Mouse (Mus musculus): ENCODE results near the gene Glis2.
"Not testable (repeated sequence)": the region's sequence is repeated elsewhere in the genome, so short reads cannot be mapped to it uniquely, and the experiment has no call there.

Gene Glis2

DNA sequence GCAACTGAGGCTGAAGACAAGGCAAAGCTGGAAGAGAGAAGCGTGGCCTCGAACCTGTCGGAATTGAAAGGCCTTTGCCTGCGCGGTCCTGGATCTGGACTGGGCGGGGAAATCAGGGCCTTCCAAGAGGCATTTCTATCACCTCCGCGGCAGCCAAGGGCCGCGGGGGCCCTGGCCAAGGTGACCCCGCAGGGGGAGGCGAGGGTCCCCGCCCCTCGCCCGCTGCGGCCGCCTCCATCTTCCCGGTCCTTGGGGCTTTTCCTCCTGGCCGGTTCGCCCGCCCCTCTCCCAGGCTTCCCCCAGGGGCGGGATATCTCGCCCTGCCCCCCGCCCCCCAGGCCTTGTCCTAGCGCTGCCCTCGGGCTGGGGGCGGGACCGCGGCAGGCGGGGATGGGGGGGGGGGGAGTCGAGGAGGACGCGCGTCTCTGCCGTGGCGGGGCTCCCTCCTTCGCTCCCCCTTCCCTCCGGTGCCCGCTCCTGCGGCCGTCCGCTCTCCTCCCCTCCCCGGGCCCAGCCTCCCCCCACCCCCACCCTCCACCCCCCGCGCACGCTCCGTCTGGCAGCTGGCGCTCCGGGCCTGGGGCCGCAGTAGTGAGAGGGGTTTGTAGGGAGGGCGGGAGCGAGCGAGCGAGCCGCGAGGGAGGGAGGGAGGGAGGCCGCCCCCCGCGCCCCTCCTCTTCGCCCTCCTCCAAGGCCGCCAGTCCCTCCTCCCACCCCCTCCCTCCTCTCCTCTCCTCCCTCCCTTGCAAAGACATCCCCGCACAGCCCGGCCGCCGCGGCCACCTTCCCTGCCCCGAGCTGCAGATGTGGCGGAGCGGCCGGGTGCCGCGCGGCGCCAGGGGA lies at the start of gene Glis2:
Gene Glis2 (plus strand): TSS at position 743 of the 843 bp plus-strand sequence.
- peak; percentile 59 for DNase-seq (ENCODE audit: low spot score)

DNA sequence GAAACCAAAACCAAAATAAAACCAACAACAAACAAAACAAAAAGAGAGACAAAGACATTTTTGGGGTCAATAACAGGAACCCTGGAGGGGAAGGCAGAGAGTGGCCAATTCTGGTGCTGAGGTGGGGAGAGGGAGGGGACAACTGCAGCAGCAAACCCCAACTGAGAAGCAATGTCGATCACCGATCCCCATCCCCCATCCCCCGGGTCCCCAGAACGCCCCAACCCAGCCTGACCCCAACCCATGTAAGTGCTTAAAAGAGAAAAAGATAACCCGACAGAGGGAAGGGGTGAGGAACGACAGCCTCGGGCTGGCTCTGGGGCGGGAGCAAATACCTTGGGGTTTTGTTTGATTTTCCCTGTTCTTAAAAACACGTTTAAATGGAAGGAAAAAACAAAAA lies 49.7 kb upstream of the Glis2 start:
- no peak for DNase-seq (ENCODE audit: low spot score)

DNA sequence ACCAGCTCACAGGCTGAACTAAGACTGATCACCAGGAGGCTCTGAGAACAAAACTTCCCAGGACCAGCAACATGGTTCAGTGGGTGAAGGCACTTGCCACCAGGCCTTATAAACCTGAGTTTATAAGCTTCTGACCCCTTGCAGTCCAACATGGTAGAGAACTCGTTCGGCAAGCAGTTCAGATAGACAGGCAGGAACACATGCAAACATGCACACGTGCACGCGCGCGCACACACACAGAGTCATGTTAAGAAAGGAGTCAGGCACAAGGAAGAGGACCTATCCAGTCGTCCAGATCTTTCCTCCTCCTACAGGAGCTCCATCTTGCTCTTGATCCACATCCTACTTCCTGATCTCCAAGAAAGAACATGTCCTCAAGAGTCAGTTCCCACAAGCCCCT lies 47.7 kb upstream of the Glis2 start:
- no peak for DNase-seq (ENCODE audit: low spot score)

- DNase-seq (ENCODE audit: low spot score): no peak
Measured at GRCm38 (mm10) chr16:4547611-4548010, 46.9 kb upstream of the Glis2 start.

DNA sequence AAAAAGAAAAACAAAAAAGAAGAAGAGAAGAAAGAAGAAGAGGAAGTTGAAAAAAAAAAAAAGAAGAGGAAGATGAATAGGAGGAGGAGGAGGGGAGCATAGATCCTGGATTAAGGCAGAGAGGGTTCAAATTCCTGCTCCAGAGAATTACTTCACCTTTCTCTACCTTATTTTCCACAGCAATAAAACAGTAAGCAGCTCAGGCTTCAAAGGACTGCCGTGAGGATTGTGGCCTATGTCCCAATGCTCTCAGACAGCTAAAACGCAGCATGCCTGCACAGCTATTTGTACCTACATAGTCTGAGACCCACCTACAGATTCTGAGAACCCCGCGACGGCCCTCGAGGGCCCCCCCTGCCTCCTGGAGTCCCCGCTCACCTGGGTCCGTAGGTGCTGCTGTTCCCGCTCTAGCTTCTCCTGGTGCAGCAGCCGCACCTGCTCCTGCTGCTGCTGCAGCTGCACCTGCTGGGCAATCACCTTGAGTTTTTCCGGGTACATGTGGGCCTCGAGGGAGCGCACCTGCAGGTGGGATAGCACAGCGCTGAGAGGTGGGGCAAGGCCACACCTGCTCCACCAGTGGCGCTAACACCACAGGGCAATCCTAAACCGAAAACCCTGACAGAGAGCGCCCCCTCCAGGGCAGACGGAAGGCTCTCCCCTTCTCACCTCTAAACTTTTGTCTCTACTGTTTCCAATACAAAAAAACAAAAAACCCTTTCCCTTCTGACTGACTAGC lies 45.4 kb upstream of the Glis2 start:
- DNase-seq (ENCODE audit: low spot score): no peak

DNA sequence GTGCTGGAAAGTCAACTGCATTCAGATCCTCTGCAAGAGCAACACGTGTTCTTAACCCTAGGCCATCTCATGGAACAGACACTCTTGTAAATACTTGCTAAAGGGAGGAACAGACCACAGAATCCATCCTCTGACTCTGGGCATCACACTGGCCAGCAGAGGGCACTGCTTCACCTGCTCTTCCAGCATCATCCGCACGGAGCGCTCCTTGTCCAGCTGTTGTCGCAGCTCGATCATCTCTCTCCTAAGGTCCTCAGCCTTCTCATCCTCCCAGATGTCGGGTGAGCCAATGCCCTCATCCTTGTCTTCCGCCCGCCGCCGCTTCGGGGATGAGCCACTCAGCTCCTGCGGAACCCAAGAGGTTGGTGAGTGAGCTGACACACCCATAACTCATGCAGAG lies 43.5 kb upstream of the Glis2 start:
- peak; percentile 63 for DNase-seq (ENCODE audit: low spot score)

- no peak for DNase-seq (ENCODE audit: low spot score)
Measured at GRCm38 (mm10) chr16:4551885-4552284, 42.6 kb upstream of the Glis2 start.

GRCm38 (mm10) chr16:4552829-4553550 lies 41.5 kb upstream of the Glis2 start:
- peak; percentile 47 for DNase-seq (ENCODE audit: low spot score)

DNA sequence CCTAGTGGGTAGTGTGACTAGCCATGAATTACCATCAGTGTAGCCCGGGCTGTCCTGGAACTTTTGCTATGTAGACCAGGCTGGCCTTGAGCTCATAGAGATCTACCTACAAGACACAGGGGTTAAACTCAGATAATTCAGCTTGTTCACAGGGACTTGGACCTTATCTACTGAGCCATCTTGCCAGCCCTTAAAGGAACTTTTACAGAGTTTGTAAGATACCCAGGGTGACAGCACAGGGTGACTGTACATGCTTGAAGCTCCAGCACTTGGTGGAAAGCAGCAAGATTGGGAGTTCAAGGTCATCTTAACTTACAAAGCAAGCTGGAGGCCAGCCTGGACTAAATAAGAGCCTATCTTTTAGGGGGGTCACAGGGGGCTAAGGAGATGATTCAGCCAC lies 39.0 kb upstream of the Glis2 start:
- no peak for DNase-seq (ENCODE audit: low spot score)

DNA sequence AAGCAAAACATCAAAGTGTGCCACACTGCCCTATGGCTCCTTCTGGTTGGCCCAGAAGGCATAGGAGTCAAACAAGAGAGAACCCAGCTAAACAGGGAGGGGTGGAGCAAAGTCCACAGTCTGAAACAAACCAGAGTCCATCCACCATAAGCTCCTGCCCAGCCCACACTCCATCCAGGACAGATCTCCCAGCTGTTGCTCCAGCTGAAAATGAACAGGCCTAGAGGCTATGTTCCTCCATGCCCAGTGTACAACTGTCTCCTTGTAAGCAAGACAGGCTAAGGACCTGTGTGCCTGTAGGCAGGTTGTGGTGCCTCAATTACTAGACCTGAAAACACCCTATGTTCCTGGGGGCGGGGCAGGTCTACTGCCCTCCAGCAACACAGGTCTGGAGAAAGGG lies 37.4 kb upstream of the Glis2 start:
- DNase-seq (ENCODE audit: low spot score): no peak

- peak; percentile 81 for DNase-seq (ENCODE audit: low spot score)
Measured at GRCm38 (mm10) chr16:4557949-4558348, 36.6 kb upstream of the Glis2 start.

GRCm38 (mm10) chr16:4558384-4558979 lies 36.0 kb upstream of the Glis2 start:
- peak; percentile 93 for DNase-seq (ENCODE audit: low spot score)

DNA sequence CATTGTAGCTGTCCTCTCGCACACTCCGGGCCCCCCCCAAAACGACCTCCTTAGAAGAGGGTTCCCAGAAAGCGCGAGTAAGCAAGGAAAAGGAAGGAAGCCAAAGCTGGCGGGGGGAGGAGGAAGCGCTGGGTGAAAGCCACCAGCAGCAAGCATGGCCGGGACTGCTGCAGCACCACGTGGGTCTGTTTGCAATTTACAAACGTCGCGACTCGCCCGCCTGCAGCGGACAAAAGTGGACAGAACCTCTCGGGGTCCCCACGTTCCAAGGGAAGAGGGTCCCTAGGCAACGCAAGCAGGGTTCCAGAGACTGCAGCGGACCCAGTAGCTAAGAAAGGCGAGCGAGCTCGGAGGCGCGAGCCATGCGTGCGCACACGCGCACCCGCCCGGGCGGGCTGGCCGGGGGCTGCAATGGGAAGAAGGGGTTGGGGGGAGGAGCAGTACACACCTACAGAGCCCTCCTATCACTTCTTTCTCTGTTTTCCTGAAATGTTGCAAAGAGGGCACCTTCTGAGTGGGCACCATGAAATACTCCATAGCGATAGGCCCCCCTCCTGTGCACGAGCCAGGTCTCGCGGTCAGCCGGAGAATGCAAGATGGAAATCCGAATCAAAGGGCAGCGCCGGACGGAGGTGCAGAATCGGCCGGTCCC lies 35.4 kb upstream of the Glis2 start:
- DNase-seq (ENCODE audit: low spot score): peak; percentile 80

- peak; percentile 95 for DNase-seq (ENCODE audit: low spot score)
Measured at GRCm38 (mm10) chr16:4559715-4560144, 34.8 kb upstream of the Glis2 start, which contains the start of gene Tfap4. Tfap4 (minus strand) TSS chr16:4559854.

DNA sequence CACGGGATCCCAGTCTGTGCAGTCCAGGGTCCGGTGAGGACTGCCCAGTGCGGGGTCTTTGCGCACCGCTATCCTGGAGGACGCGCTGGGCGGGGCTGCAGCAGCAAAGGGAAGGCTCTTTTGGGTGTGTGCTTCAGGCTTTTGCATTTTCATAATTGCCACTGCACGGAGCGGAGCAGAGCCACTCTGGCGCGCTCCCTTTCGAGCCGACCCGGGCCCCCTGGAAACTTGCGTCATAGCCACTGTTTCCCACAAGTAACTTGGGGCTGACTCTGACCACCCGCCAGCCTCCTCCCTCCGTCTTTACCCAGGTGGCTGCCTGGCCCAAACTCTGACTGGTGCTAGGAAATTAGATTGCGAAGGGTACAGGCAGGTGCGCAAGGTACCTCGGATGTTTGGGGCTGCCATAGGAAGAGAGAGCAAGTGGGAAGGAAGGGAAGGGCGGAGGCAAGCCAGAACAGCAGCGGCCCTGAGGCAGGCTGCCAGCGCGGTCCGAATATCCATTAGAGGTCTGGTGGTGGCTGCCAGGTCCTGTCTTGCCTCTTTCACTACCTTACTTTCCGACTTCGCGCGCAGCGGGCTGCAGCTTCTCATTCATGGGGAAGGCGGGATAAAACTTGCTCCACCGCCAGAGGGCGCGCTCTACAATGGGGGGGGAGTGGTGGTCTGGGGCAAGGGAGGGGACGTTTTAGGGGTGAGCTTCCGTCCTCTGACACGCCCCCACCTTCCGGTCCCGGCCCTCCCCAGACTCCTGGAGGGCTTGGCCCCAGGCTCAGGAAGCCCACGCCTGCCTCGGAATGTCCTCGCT lies 34.2 kb upstream of the Glis2 start:
- DNase-seq (ENCODE audit: low spot score): peak; percentile 66

GRCm38 (mm10) chr16:4567912-4568311 lies 26.6 kb upstream of the Glis2 start:
- DNase-seq (ENCODE audit: low spot score): peak; percentile 92

DNA sequence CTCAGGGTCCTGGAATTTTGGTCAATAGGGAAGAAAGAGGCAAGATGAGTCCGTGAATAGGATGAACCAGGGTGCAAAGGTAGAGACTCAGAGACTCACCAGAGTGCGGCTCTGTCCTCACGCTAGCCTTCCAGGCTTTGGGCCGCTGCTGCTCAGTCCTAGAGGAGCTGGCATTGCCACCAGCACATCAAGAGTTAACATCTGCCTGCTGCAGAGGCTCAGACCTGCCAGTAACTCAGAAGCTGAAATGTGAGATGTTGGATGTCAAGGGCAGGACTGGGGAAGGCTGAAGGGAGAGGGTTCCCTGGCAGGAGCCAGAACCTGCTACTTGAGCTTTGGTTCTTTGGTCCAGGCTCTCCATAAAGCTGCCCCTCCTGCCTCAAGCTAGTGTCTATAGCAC lies 23.8 kb upstream of the Glis2 start:
- DNase-seq (ENCODE audit: low spot score): no peak

- DNase-seq (ENCODE audit: low spot score): no peak
Measured at GRCm38 (mm10) chr16:4576038-4576437, 18.5 kb upstream of the Glis2 start.

DNA sequence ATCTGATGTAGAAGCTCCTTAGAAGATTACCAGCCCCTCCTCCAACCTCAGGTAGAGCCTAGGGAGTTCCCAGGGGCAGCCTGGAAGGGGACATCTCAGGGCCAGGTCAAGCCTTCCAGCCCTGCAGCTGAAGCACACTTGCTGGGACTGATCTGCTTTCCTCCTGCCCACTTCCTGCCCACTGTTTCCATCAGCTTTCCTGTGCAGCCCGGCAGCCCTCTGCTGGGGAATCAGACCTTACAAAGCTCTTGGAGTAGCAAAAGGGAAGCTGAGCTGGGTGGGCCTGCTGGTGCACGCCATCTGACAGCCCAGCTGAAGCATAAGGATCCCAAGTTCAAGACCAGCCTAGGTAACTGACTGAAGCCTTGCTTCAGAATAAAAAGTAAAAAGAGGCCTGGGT lies 17.6 kb upstream of the Glis2 start:
- DNase-seq (ENCODE audit: low spot score): no peak

DNA sequence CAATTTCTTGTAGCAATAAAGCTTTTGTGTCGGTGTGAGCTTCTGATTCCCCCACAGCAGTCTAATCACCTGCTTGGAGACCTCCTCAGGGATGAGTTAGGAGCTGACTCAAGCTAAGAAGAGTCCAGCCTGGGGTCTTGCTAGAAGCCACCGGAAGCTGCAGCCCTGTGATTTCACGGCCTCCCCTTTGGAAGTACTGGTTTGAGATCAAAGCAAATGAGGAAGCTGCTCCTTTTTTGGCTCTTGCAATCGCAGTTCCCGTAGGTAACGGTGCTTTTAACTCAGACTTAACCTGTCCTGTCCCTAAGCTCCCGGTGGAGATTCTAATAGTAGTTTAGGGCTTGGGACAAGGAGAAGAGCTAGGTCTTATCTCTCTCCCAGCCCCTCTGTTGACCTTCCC lies 15.9 kb upstream of the Glis2 start:
- DNase-seq (ENCODE audit: low spot score): no peak

- DNase-seq (ENCODE audit: low spot score): not testable (repeated sequence)
Measured at GRCm38 (mm10) chr16:4581179-4581578, 13.3 kb upstream of the Glis2 start.
